Mouse (Mus musculus): ENCODE measurements around the gene Kpna6. TPM values are rescaled to one million over a fixed set of nuclear protein-coding genes. Genes with fewer than 3 reads are reported as not detected.

Kpna6 gene
- total RNA-seq, 2 experiments from 2014 or later, result 88.8 to 97.9 TPM

- peak; percentile 97 for DNase-seq
Measured at GRCm38 (mm10) chr4:129618786-129619691, 53.5 kb downstream of the Kpna6 start, which contains the start of gene Iqcc. Iqcc (minus strand) TSS chr4:129619099.

DNA sequence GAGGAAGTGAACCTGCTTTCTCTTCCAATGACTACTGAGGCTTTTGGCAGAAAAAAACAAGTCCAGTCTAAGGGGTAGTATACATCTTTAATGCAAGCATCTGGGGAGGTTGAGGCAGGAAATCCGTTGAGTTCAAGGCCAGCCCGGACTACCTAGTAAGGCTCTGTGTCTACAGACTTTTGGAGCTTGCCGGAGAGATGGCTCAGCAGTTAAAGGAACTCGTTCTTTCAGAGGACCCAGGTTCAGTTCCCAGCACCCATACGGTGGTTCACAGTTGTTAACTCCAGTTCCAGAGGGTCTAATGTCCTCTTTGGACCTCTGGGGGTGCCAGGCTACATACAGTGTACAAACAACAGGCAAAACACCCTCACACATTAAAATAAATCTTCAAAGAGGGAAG lies 54.5 kb downstream of the Kpna6 start:
- DNase-seq, result no peak

- DNase-seq, result no peak
Measured at GRCm38 (mm10) chr4:129617121-129617641, 55.4 kb downstream of the Kpna6 start.

DNA sequence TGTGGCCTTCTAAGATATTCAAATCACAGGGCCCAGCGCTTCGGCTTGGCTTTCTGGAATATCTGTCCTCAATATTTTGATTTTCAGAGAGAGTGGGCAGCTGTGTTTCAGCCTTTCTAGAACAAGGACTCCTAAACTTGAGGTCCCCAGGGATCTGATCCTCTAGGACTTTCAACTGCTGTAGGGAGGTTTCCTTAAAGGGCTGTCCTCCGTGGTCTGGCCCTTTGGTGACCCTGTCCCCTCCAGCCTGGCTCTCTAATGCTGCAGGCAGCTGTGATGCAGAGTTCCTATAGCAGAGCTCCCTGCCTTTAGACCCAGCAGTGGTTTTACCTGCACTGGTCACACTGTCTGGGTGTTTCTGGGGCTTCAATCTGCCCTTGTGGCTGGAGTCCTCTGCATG lies 55.9 kb downstream of the Kpna6 start:
- no peak for DNase-seq

DNA sequence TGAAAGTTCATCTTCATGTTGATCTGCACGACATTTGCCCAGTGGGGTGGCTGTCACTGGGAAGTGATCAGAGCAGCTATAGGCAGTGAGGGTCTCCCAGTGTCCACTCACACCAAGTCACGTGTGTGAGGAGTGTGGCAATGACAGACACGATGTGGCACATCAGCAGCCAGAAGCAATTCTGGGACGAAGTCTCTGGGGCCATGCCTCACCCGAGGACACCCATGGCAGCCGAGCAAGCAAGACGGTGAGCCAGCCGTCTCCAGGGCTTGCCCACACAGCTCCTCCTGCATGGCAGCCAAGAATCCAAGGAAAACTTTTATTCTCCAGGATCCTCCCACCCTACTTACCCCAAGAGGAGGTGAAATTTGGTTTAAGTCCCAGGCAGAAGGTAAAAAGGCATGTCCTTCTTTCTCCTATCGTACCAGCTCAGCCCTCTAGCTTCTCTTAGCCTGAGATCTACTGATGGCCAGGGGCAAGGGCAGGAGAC lies 56.7 kb downstream of the Kpna6 start:
- no peak for DNase-seq

- DNase-seq, result no peak
Measured at GRCm38 (mm10) chr4:129614093-129614492, 58.5 kb downstream of the Kpna6 start, which contains the start of gene Dcdc2b. Dcdc2b (minus strand) TSS chr4:129614257.

GRCm38 (mm10) chr4:129610472-129610871 lies 62.1 kb downstream of the Kpna6 start:
- DNase-seq, result no peak

DNA sequence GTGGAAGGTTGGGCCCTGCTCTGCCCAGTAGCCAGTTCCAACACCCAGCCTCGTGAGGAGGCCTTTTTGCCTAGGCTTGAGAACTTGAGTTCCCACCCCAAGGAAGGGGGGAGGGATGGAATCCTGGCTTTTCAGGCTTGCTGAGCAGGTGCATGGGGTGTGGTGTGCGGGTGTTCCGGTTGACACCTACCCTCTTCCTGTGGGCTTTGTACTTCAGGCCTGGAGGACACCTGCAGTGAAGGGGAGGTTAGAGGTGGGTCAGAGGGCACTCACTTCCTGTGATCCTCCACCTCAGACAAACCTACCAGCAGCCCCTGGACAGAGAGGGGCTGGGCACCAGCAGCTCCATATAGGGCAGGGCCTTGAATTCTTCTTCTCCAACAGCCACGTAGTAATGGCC lies 62.5 kb downstream of the Kpna6 start:
- DNase-seq, result no peak

- DNase-seq, result no peak
Measured at GRCm38 (mm10) chr4:129609139-129609631, 63.4 kb downstream of the Kpna6 start.

- DNase-seq, result peak; percentile 80 to 88
Measured at GRCm38 (mm10) chr4:129608426-129609025, 64.0 kb downstream of the Kpna6 start.

- DNase-seq, result peak; percentile 89 to 91
Measured at GRCm38 (mm10) chr4:129600233-129601158, 72.1 kb downstream of the Kpna6 start, which contains the start of the genes Eif3i and Tmem234. Eif3i (minus strand) TSS chr4:129600648. Tmem234 (plus strand) TSS chr4:129600668.

Small RNAs within 50 kb of the gene (microRNA-seq; reads per million reads assigned to microRNA genes)
- gene Mir7016, result not detected

Other genes with a start within 250 kb of the Kpna6 start
- gene Zbtb8b, start 231.9 kb downstream of the Kpna6 start, total RNA-seq (2021), result under 1 TPM; 0.10 to 0.13 TPM
- gene Bsdc1, start 211.2 kb downstream of the Kpna6 start, total RNA-seq (2021), result 10 to 100 TPM; 58.1 to 69.5 TPM
- gene Tssk3, start 181.7 kb downstream of the Kpna6 start, total RNA-seq (2021), result not detected
- not detected for gene Fam229a, start 181.6 kb downstream of the Kpna6 start, total RNA-seq (2021)
- gene Marcksl1, start 159.2 kb downstream of the Kpna6 start, total RNA-seq (2021), result 10 to 100 TPM; 53.0 to 56.9 TPM
- 10 to 100 TPM; 49.2 to 59.8 TPM for gene Hdac1, start 130.1 kb downstream of the Kpna6 start, total RNA-seq (2021)
- gene Lck, start 99.1 kb downstream of the Kpna6 start, total RNA-seq (2021), result 1 to 10 TPM; 2.7 to 5.2 TPM
- gene Fam167b, start 94.2 kb downstream of the Kpna6 start, total RNA-seq (2021), result 10 to 100 TPM; 41.9 to 46.2 TPM
- gene Eif3i, start 72.1 kb downstream of the Kpna6 start, total RNA-seq (2021), result 100 to 1,000 TPM; 187 to 192 TPM
- 10 to 100 TPM; 93.0 to 96.7 TPM for gene Tmem234, start 72.1 kb downstream of the Kpna6 start, total RNA-seq (2021)
- 1 to 10 TPM in 1 of 2 experiments, under 1 TPM in 1; 0.73 to 2.6 TPM for gene Dcdc2b, start 58.5 kb downstream of the Kpna6 start, total RNA-seq (2021)
- 10 to 100 TPM; 26.2 to 28.0 TPM for gene Iqcc, start 53.7 kb downstream of the Kpna6 start, total RNA-seq (2021)
- 10 to 100 TPM; 32.8 to 34.2 TPM for gene Ccdc28b, start 48.8 kb downstream of the Kpna6 start, total RNA-seq (2021)
- 10 to 100 TPM; 61.0 to 69.8 TPM for gene Txlna, start 31.7 kb downstream of the Kpna6 start, total RNA-seq (2021)
- 10 to 100 TPM; 11.0 to 13.3 TPM for gene Tmem39b, start 24.1 kb upstream of the Kpna6 start, total RNA-seq (2021)
- 10 to 100 TPM; 66.0 to 83.9 TPM for gene Khdrbs1, start 69.5 kb upstream of the Kpna6 start, total RNA-seq (2021)
- gene Ptp4a2, start 138.5 kb upstream of the Kpna6 start, total RNA-seq (2021), result 100 to 1,000 TPM; 311 to 416 TPM

Measured in adrenal gland, postnatal 36 days (tissue).